Mouse (Mus musculus) stomach, embryonic 14.5 days (tissue): ENCODE data around the gene Hcn2. TPM values are rescaled to one million over a fixed set of nuclear protein-coding genes. Genes with fewer than 3 reads are reported as not detected.

Experiments used
- ATAC-seq: fragments of 200-750 bp; cut with Nextera tagmentation; 2 replicates; pipeline ENCODE4 v1.8.0; 2017; ENCODE audit warnings: low read depth, moderate TSS enrichment; ENCODE audit not compliant: insufficient number of reproducible peaks, insufficient read depth, low FRiP score
- H3K27ac ChIP-seq: fragments of 300-500 bp; sonication (generic); 2 replicates; pipeline ENCODE4 v1.5.1; 2014; ENCODE audit warnings: mild to moderate bottlenecking, low read length, moderate library complexity, mixed read lengths
- H3K27me3 ChIP-seq: fragments of 300-500 bp; sonication (generic); 2 replicates; pipeline ENCODE4 v1.6.1; 2014; ENCODE audit warnings: low read length, control low read depth, mixed read lengths; ENCODE audit not compliant: control insufficient read depth, insufficient read depth
- H3K36me3 ChIP-seq: fragments of 300-500 bp; sonication (generic); 2 replicates; pipeline ENCODE4 v1.6.1; 2014; ENCODE audit warnings: mild to moderate bottlenecking, control low read depth, low read length, moderate library complexity, mixed read lengths; ENCODE audit not compliant: control insufficient read depth, insufficient read depth
- H3K4me1 ChIP-seq: fragments of 300-500 bp; sonication (generic); 2 replicates; pipeline ENCODE4 v1.6.1; 2014; ENCODE audit warnings: low read length, control low read depth, mixed read lengths; ENCODE audit not compliant: control insufficient read depth, insufficient read depth
- H3K4me2 ChIP-seq: fragments of 300-500 bp; sonication (generic); replicated peaks from 2 replicates; pipeline ENCODE4 v1.6.1; 2014; ENCODE audit warnings: low read depth, low read length, control low read depth
- H3K4me3 ChIP-seq: fragments of 300-500 bp; sonication (generic); 2 replicates; pipeline ENCODE4 v1.5.1; 2014; ENCODE audit warnings: low read depth, low read length, control low read depth
- H3K9ac ChIP-seq: fragments of 300-500 bp; sonication (generic); replicated peaks from 2 replicates; pipeline ENCODE4 v1.6.1; 2014; ENCODE audit warnings: low read depth, mild to moderate bottlenecking, control low read depth, low read length, moderate library complexity, mixed read lengths
- H3K9me3 ChIP-seq: fragments of 300-500 bp; sonication (generic); 2 replicates; pipeline ENCODE4 v1.6.1; 2016; ENCODE audit warnings: low read depth, low read length, control low read depth; ENCODE audit not compliant: control insufficient read depth
- WGBS: fragments of 180-500 bp; shearing (Covaris S2); extraction: QIAGEN DNeasy Blood & Tissue Kit; methylation state at CpG from one replicate; pipeline ENCODE4 v1.1.7; 2014; 5-methylcytosine and 5-hydroxymethylcytosine counted together
- polyA plus RNA-seq: library from polyadenylated mRNA; unstranded; fragments of >200 nt; fragmentation: Nextera tagmentation; extraction: Ambion mirVana; gene quantifications from 2 replicates; pipeline ENCODE4 v1.2.1, GENCODE M21; 2014

The Hcn2 gene
- polyA plus RNA-seq, 1 experiment from 2014 or later = 0.10 TPM

GRCm38 (mm10) chr10:79703541-79703940 is 12.9 kb upstream of the Hcn2 start:
- H3K4me3 ChIP-seq = peak overlapping the region; percentile 89
- peak overlapping the region; percentile 49 for H3K4me2 ChIP-seq

GRCm38 (mm10) chr10:79704065-79704969 is 12.1 kb upstream of the Hcn2 start, which contains the start of gene Bsg:
TSS of gene Bsg (plus strand) at chr10:79704491.
- under 1% methylated on average over 62 of the region's 65 CpGs for WGBS
- H3K27ac ChIP-seq = peak within 1 kb of the TSS; percentile 74
- H3K4me3 ChIP-seq = peak within 1 kb of the TSS; percentile 89
- peak; percentile 92 for ATAC-seq
- no peaks in the 10 kb centered on the region for H3K27me3 ChIP-seq
- peaks cover 12% of the 10 kb centered on the region; the same call in 1 of the 2 replicates for H3K36me3 ChIP-seq
- peaks cover 17% of the 10 kb centered on the region for H3K4me1 ChIP-seq
- H3K9me3 ChIP-seq = no peaks in the 10 kb centered on the region
- peak within 1 kb of the TSS; percentile 88 for H3K4me2 ChIP-seq
- peak within 1 kb of the TSS; percentile 95 for H3K9ac ChIP-seq

More at GRCm38 (mm10) chr10:79703541-79703940, 12.9 kb upstream of the Hcn2 start:
- no peaks in the 10 kb centered on the region for H3K27me3 ChIP-seq
- peaks cover 4% of the 10 kb centered on the region; the same call in 1 of the 2 replicates for H3K36me3 ChIP-seq
- no peak overlapping the region for H3K9ac ChIP-seq
- 77% methylated on average over 10 of the region's 10 CpGs for WGBS
- H3K27ac ChIP-seq = no peak overlapping the region
- peaks cover 17% of the 10 kb centered on the region for H3K4me1 ChIP-seq
- H3K9me3 ChIP-seq = no peaks in the 10 kb centered on the region
- no peak for ATAC-seq

GRCm38 (mm10) chr10:79704970-79705360 is 11.5 kb upstream of the Hcn2 start:
- no peaks in the 10 kb centered on the region for H3K9me3 ChIP-seq
- H3K4me1 ChIP-seq = peaks cover 17% of the 10 kb centered on the region
- peaks cover 18% of the 10 kb centered on the region for H3K36me3 ChIP-seq
- H3K27ac ChIP-seq = peak overlapping the region; percentile 74; the same call in 1 of the 2 replicates
- ATAC-seq = no peak
- peak overlapping the region; percentile 88 for H3K4me2 ChIP-seq
- no peaks in the 10 kb centered on the region for H3K27me3 ChIP-seq
- peak overlapping the region; percentile 95 for H3K9ac ChIP-seq
- 6% methylated on average over 10 of the region's 10 CpGs for WGBS
- peak overlapping the region; percentile 89 for H3K4me3 ChIP-seq

GRCm38 (mm10) chr10:79705951-79706350 is 10.5 kb upstream of the Hcn2 start:
- WGBS = 82% methylated on average over 5 of the region's 5 CpGs
- Histone ChIP-seq H3K36me3 (peaks cover 26% of the 10 kb centered on the region), H3K4me3 (peak overlapping the region; percentile 89; the same call in 1 of the 2 replicates), H3K4me1 (peaks cover 17% of the 10 kb centered on the region), H3K9me3 (no peaks in the 10 kb centered on the region), H3K27ac (no peak overlapping the region), H3K27me3 (no peaks in the 10 kb centered on the region), H3K9ac (no peak overlapping the region), H3K4me2 (peak overlapping the region; percentile 88)
- no peak; the same call in 1 of the 2 replicates for ATAC-seq

GRCm38 (mm10) chr10:79706406-79707094 is 9.9 kb upstream of the Hcn2 start:
- Histone ChIP-seq H3K36me3 (peaks cover 32% of the 10 kb centered on the region), H3K9ac (no peak overlapping the region), H3K9me3 (no peaks in the 10 kb centered on the region), H3K4me3 (peak overlapping the region; percentile 89; the same call in 1 of the 2 replicates), H3K4me2 (no peak overlapping the region; the same call in 1 of the 2 replicates), H3K4me1 (peaks cover 17% of the 10 kb centered on the region), H3K27me3 (no peaks in the 10 kb centered on the region), H3K27ac (no peak overlapping the region)
- 77% methylated on average over 5 of the region's 5 CpGs for WGBS
- ATAC-seq = no peak

- Histone ChIP-seq H3K4me1 (peaks cover 17% of the 10 kb centered on the region), H3K27ac (no peak overlapping the region), H3K36me3 (peaks cover 38% of the 10 kb centered on the region), H3K4me2 (no peak overlapping the region), H3K27me3 (no peaks in the 10 kb centered on the region), H3K9me3 (no peaks in the 10 kb centered on the region), H3K9ac (no peak overlapping the region), H3K4me3 (no peak overlapping the region)
- ATAC-seq = no peak
- 76% methylated on average over 1 of the region's 1 CpGs for WGBS
Measured at GRCm38 (mm10) chr10:79707162-79707561, 9.3 kb upstream of the Hcn2 start.

GRCm38 (mm10) chr10:79707759-79708158 is 8.7 kb upstream of the Hcn2 start:
- Histone ChIP-seq H3K9me3 (no peaks in the 10 kb centered on the region), H3K27ac (no peak overlapping the region), H3K36me3 (peaks cover 38% of the 10 kb centered on the region), H3K27me3 (no peaks in the 10 kb centered on the region), H3K9ac (no peak overlapping the region), H3K4me3 (no peak overlapping the region), H3K4me2 (no peak overlapping the region), H3K4me1 (peaks cover 17% of the 10 kb centered on the region)
- ATAC-seq = no peak
- WGBS = 59% methylated on average over 4 of the region's 4 CpGs

GRCm38 (mm10) chr10:79708668-79709067 is 7.8 kb upstream of the Hcn2 start:
- H3K9me3 ChIP-seq = no peaks in the 10 kb centered on the region
- no peak for ATAC-seq
- H3K27me3 ChIP-seq = no peaks in the 10 kb centered on the region
- no peak overlapping the region for H3K9ac ChIP-seq
- WGBS = 87% methylated on average over 21 of the region's 21 CpGs
- no peak overlapping the region for H3K27ac ChIP-seq
- no peak overlapping the region for H3K4me2 ChIP-seq
- H3K36me3 ChIP-seq = peaks cover 38% of the 10 kb centered on the region
- no peak overlapping the region for H3K4me3 ChIP-seq
- H3K4me1 ChIP-seq = peaks cover 17% of the 10 kb centered on the region
